Mouse (Mus musculus) neural tube, embryonic 15.5 days (tissue): ENCODE data around the gene Heg1. TPM values are rescaled to one million over a fixed set of nuclear protein-coding genes. Genes with fewer than 3 reads are reported as not detected.

ENCODE experiments used
- ATAC-seq: fragments of 200-750 bp; cut with Nextera tagmentation; 2 replicates; pipeline ENCODE4 v1.8.0; 2017; ENCODE audit warnings: mild to moderate bottlenecking, moderate TSS enrichment, moderate library complexity; ENCODE audit not compliant: low FRiP score
- H3K27ac ChIP-seq: fragments of 300-500 bp; sonication (generic); replicated peaks from 2 replicates; pipeline ENCODE4 v1.5.1; 2015; ENCODE audit warnings: mild to moderate bottlenecking, inconsistent platforms
- H3K27me3 ChIP-seq: fragments of 300-500 bp; sonication (generic); replicated peaks from 2 replicates; pipeline ENCODE4 v1.6.1; 2015; ENCODE audit warnings: inconsistent platforms
- H3K36me3 ChIP-seq: fragments of 300-500 bp; sonication (generic); 2 replicates; pipeline ENCODE4 v1.6.1; 2015; ENCODE audit warnings: inconsistent platforms
- H3K4me1 ChIP-seq: fragments of 300-500 bp; sonication (generic); 2 replicates; pipeline ENCODE4 v1.6.1; 2015; ENCODE audit warnings: inconsistent platforms
- H3K4me2 ChIP-seq: fragments of 300-500 bp; sonication (generic); 2 replicates; pipeline ENCODE4 v1.6.1; 2015; ENCODE audit warnings: inconsistent platforms, mild to moderate bottlenecking, moderate library complexity
- H3K4me3 ChIP-seq: fragments of 300-500 bp; sonication (generic); replicated peaks from 2 replicates; pipeline ENCODE4 v1.5.1; 2015; ENCODE audit warnings: mild to moderate bottlenecking, inconsistent platforms
- H3K9ac ChIP-seq: fragments of 300-500 bp; sonication (generic); replicated peaks from 2 replicates; pipeline ENCODE4 v1.6.1; 2015; ENCODE audit warnings: mild to moderate bottlenecking, inconsistent platforms
- H3K9me3 ChIP-seq: fragments of 300-500 bp; sonication (generic); replicated peaks from 2 replicates; pipeline ENCODE4 v1.6.1; 2016; ENCODE audit warnings: inconsistent platforms
- WGBS: fragments of 180-500 bp; shearing (Covaris S2); methylation state at CpG from one replicate; pipeline ENCODE4 v1.1.7; 2015; ENCODE audit warnings: mixed read lengths; 5-methylcytosine and 5-hydroxymethylcytosine counted together
- polyA plus RNA-seq: library from polyadenylated mRNA; unstranded; fragments of >200 nt; fragmentation: Nextera tagmentation; extraction: Ambion mirVana; gene quantifications from 2 replicates; pipeline ENCODE4 v1.2.1, GENCODE M21; 2015

The Heg1 gene
- polyA plus RNA-seq, 1 experiment from 2014 or later, result 7.8 TPM

GRCm38 (mm10) chr16:33723241-33723640 lies 39.1 kb downstream of the Heg1 start:
- Histone ChIP-seq H3K36me3 (no peaks in the 10 kb centered on the region; the same call in 1 of the 2 replicates), H3K27ac (no peak overlapping the region)
- WGBS, result 97% methylated on average over 2 of the region's 2 CpGs

GRCm38 (mm10) chr16:33723983-33724382 lies 39.8 kb downstream of the Heg1 start:
- WGBS, result 100% methylated on average over 3 of the region's 3 CpGs
- ATAC-seq, result no peak
- H3K4me2 ChIP-seq, result no peak overlapping the region

More at GRCm38 (mm10) chr16:33723241-33723640, 39.1 kb downstream of the Heg1 start:
- Histone ChIP-seq H3K9me3 (no peaks in the 10 kb centered on the region), H3K4me2 (no peak overlapping the region), H3K4me1 (no peaks in the 10 kb centered on the region), H3K4me3 (no peak overlapping the region), H3K9ac (no peak overlapping the region), H3K27me3 (no peaks in the 10 kb centered on the region)
- no peak for ATAC-seq

GRCm38 (mm10) chr16:33726261-33726660 lies 42.1 kb downstream of the Heg1 start:
- H3K9me3 ChIP-seq, result no peaks in the 10 kb centered on the region
- no peaks in the 10 kb centered on the region for H3K4me1 ChIP-seq
- WGBS, result 95% methylated on average over 17 of the region's 17 CpGs
- H3K4me2 ChIP-seq, result no peak overlapping the region
- H3K36me3 ChIP-seq, result no peaks in the 10 kb centered on the region; the same call in 1 of the 2 replicates
- H3K27ac ChIP-seq, result no peak overlapping the region
- H3K27me3 ChIP-seq, result no peaks in the 10 kb centered on the region
- H3K4me3 ChIP-seq, result no peak overlapping the region
- H3K9ac ChIP-seq, result no peak overlapping the region
- ATAC-seq, result no peak

More at GRCm38 (mm10) chr16:33723983-33724382, 39.8 kb downstream of the Heg1 start:
- H3K9ac ChIP-seq, result no peak overlapping the region
- H3K4me3 ChIP-seq, result no peak overlapping the region
- no peaks in the 10 kb centered on the region for H3K9me3 ChIP-seq
- H3K27ac ChIP-seq, result no peak overlapping the region
- H3K36me3 ChIP-seq, result no peaks in the 10 kb centered on the region; the same call in 1 of the 2 replicates
- H3K27me3 ChIP-seq, result no peaks in the 10 kb centered on the region
- no peaks in the 10 kb centered on the region for H3K4me1 ChIP-seq

GRCm38 (mm10) chr16:33726892-33727291 lies 42.7 kb downstream of the Heg1 start:
- Histone ChIP-seq H3K27me3 (no peaks in the 10 kb centered on the region), H3K27ac (no peak overlapping the region), H3K9ac (no peak overlapping the region), H3K4me3 (no peak overlapping the region), H3K9me3 (no peaks in the 10 kb centered on the region), H3K36me3 (no peaks in the 10 kb centered on the region; the same call in 1 of the 2 replicates), H3K4me1 (no peaks in the 10 kb centered on the region), H3K4me2 (no peak overlapping the region)
- 94% methylated on average over 7 of the region's 7 CpGs for WGBS
- no peak for ATAC-seq

- no peak overlapping the region for H3K4me3 ChIP-seq
- no peaks in the 10 kb centered on the region for H3K27me3 ChIP-seq
- H3K9me3 ChIP-seq, result no peaks in the 10 kb centered on the region
- H3K36me3 ChIP-seq, result no peaks in the 10 kb centered on the region; the same call in 1 of the 2 replicates
- ATAC-seq, result no peak
- no peaks in the 10 kb centered on the region for H3K4me1 ChIP-seq
- WGBS, result 61% methylated on average over 13 of the region's 13 CpGs
- no peak overlapping the region for H3K4me2 ChIP-seq
- no peak overlapping the region for H3K27ac ChIP-seq
- no peak overlapping the region for H3K9ac ChIP-seq
Observed at GRCm38 (mm10) chr16:33728427-33728826, 44.3 kb downstream of the Heg1 start.

- Histone ChIP-seq H3K27ac (no peak overlapping the region), H3K27me3 (no peaks in the 10 kb centered on the region), H3K9me3 (no peaks in the 10 kb centered on the region), H3K36me3 (no peaks in the 10 kb centered on the region; the same call in 1 of the 2 replicates), H3K4me3 (no peak overlapping the region), H3K4me1 (peaks cover 13% of the 10 kb centered on the region), H3K4me2 (no peak overlapping the region), H3K9ac (no peak overlapping the region)
- WGBS, result 82% methylated on average over 12 of the region's 12 CpGs
- no peak for ATAC-seq
Observed at GRCm38 (mm10) chr16:33731291-33731690, 47.1 kb downstream of the Heg1 start.

GRCm38 (mm10) chr16:33732237-33732749 lies 48.1 kb downstream of the Heg1 start:
- Histone ChIP-seq H3K36me3 (no peaks in the 10 kb centered on the region), H3K27me3 (no peaks in the 10 kb centered on the region), H3K4me3 (no peak overlapping the region), H3K4me2 (no peak overlapping the region), H3K4me1 (peaks cover 19% of the 10 kb centered on the region), H3K9ac (no peak overlapping the region), H3K9me3 (no peaks in the 10 kb centered on the region), H3K27ac (no peak overlapping the region)
- ATAC-seq, result no peak
- 79% methylated on average over 6 of the region's 6 CpGs for WGBS

- WGBS, result 47% methylated on average over 15 of the region's 15 CpGs
- Histone ChIP-seq H3K9ac (no peak overlapping the region), H3K27ac (no peak overlapping the region), H3K4me1 (peaks cover 21% of the 10 kb centered on the region), H3K27me3 (no peaks in the 10 kb centered on the region), H3K9me3 (no peaks in the 10 kb centered on the region), H3K36me3 (no peaks in the 10 kb centered on the region), H3K4me3 (no peak overlapping the region), H3K4me2 (no peak overlapping the region)
- ATAC-seq, result no peak
Observed at GRCm38 (mm10) chr16:33732846-33733580, 48.8 kb downstream of the Heg1 start.

GRCm38 (mm10) chr16:33733864-33734263 lies 49.7 kb downstream of the Heg1 start:
- Histone ChIP-seq H3K4me2 (no peak overlapping the region), H3K27ac (0 out of 2 replicates have a peak overlapping the region, but pooled peaks have one; percentile 2), H3K9me3 (no peaks in the 10 kb centered on the region), H3K4me1 (peaks cover 26% of the 10 kb centered on the region), H3K4me3 (no peak overlapping the region), H3K27me3 (no peaks in the 10 kb centered on the region), H3K36me3 (no peaks in the 10 kb centered on the region), H3K9ac (no peak overlapping the region)
- 89% methylated on average over 6 of the region's 6 CpGs for WGBS
- ATAC-seq, result no peak

- H3K4me1 ChIP-seq, result peaks cover 28% of the 10 kb centered on the region
- no peak overlapping the region for H3K9ac ChIP-seq
- H3K27ac ChIP-seq, result 0 out of 2 replicates have a peak overlapping the region, but pooled peaks have one; percentile 2
- WGBS, result 10% methylated on average over 10 of the region's 10 CpGs
- no peaks in the 10 kb centered on the region for H3K36me3 ChIP-seq
- no peaks in the 10 kb centered on the region for H3K9me3 ChIP-seq
- H3K4me2 ChIP-seq, result no peak overlapping the region
- H3K4me3 ChIP-seq, result no peak overlapping the region
- peak; percentile 74 for ATAC-seq
- H3K27me3 ChIP-seq, result no peaks in the 10 kb centered on the region
Observed at GRCm38 (mm10) chr16:33734545-33734944, 50.4 kb downstream of the Heg1 start.

- no peaks in the 10 kb centered on the region for H3K36me3 ChIP-seq
- no peak overlapping the region for H3K4me3 ChIP-seq
- WGBS, result 55% methylated on average over 5 of the region's 5 CpGs
- ATAC-seq, result no peak
- no peak overlapping the region for H3K9ac ChIP-seq
- H3K27me3 ChIP-seq, result no peaks in the 10 kb centered on the region
- H3K4me1 ChIP-seq, result peaks cover 31% of the 10 kb centered on the region
- no peaks in the 10 kb centered on the region for H3K9me3 ChIP-seq
- peak overlapping the region; percentile 66 for H3K27ac ChIP-seq
- no peak overlapping the region for H3K4me2 ChIP-seq
Observed at GRCm38 (mm10) chr16:33735238-33735637, 51.1 kb downstream of the Heg1 start.

GRCm38 (mm10) chr16:33735791-33736190 lies 51.6 kb downstream of the Heg1 start:
- 50% methylated on average over 5 of the region's 5 CpGs for WGBS
- no peak overlapping the region for H3K9ac ChIP-seq
- H3K36me3 ChIP-seq, result no peaks in the 10 kb centered on the region
- H3K4me1 ChIP-seq, result peaks cover 35% of the 10 kb centered on the region
- no peaks in the 10 kb centered on the region for H3K9me3 ChIP-seq
- H3K27me3 ChIP-seq, result no peaks in the 10 kb centered on the region
- H3K4me2 ChIP-seq, result no peak overlapping the region
- H3K27ac ChIP-seq, result no peak overlapping the region
- no peak for ATAC-seq
- H3K4me3 ChIP-seq, result no peak overlapping the region
